Mouse (Mus musculus) lung, adult 2 months (tissue): ENCODE data around the gene Isl2. TPM values are rescaled to one million over a fixed set of nuclear protein-coding genes. Genes with fewer than 3 reads are reported as not detected.

Experiments
- DNase-seq: peaks from one replicate; pipeline ENCODE4 v3.0.0; 2022
- H3K4me1 ChIP-seq: fragments of 200-500 bp; 2 replicates; pipeline ENCODE4 v1.6.1; 2011; ENCODE audit warnings: low read length; ENCODE audit not compliant: control insufficient read depth, insufficient read depth
- H3K4me3 ChIP-seq: fragments of 200-500 bp; replicated peaks from 2 replicates; pipeline ENCODE3; 2011; ENCODE audit warnings: low read depth, mild to moderate bottlenecking, control low read depth, low read length; ENCODE audit errors: extremely low read depth
- CTCF ChIP-seq: fragments of 200-500 bp; IDR thresholded peaks from 2 replicates; pipeline ENCODE4 v1.5.1; 2011; ENCODE audit warnings: mild to moderate bottlenecking, low read length, control low read depth; ENCODE audit not compliant: insufficient read depth
- POLR2A ChIP-seq: fragments of 200-500 bp; IDR thresholded peaks from 2 replicates; pipeline ENCODE4 v1.6.1; 2011; ENCODE audit warnings: low read depth, mild to moderate bottlenecking, control low read depth, low read length, borderline replicate concordance; ENCODE audit errors: extremely low read depth
- WGBS: fragments of 180-500 bp; shearing (Covaris S2); methylation state at CpG from one replicate; pipeline ENCODE4 v1.1.7; 2018; 5-methylcytosine and 5-hydroxymethylcytosine counted together
- polyA plus RNA-seq: library from polyadenylated mRNA; depleted of rRNA; stranded (reverse); fragments of >200 nt; gene quantifications from 2 replicates; pipeline ENCODE4 v1.2.3, GENCODE M21; 2012

The Isl2 gene
- polyA plus RNA-seq, 1 experiment: not detected

- peaks cover 26% of the 10 kb centered on the region for H3K4me1 ChIP-seq
- 12% methylated on average over 41 of the region's 41 CpGs for WGBS
- TF ChIP-seq CTCF: no peak
- TF ChIP-seq POLR2A: no peak
- H3K4me3 ChIP-seq: no peak overlapping the region
- DNase-seq: peak; percentile 27
These were observed 7.2 kb downstream of the Isl2 start for GRCm38 (mm10) chr9:55545556-55546175.

- Histone ChIP-seq H3K4me1 (peaks cover 22% of the 10 kb centered on the region), H3K4me3 (no peak overlapping the region)
- WGBS: 4% methylated on average over 63 of the region's 63 CpGs
- DNase-seq: peak; percentile 35
- TF ChIP-seq POLR2A: no peak
These were observed 7.9 kb downstream of the Isl2 start for GRCm38 (mm10) chr9:55546176-55547010.

GRCm38 (mm10) chr9:55548871-55549270, 10.4 kb downstream of the Isl2 start:
- Histone ChIP-seq H3K4me1 (peaks cover 14% of the 10 kb centered on the region), H3K4me3 (no peak overlapping the region)
- DNase-seq: no peak
- WGBS: 45% methylated on average over 3 of the region's 3 CpGs
- TF ChIP-seq CTCF (no peak), POLR2A (no peak)

GRCm38 (mm10) chr9:55549302-55549890, 10.9 kb downstream of the Isl2 start:
- H3K4me3 ChIP-seq: no peak overlapping the region
- WGBS: 29% methylated on average over 16 of the region's 16 CpGs
- TF ChIP-seq CTCF: 0 out of 2 replicates have a peak, but pooled peaks have one; percentile 0
- no peak for TF ChIP-seq POLR2A
- no peak for DNase-seq
- peaks cover 8% of the 10 kb centered on the region for H3K4me1 ChIP-seq

GRCm38 (mm10) chr9:55554986-55555385, 16.5 kb downstream of the Isl2 start:
- WGBS: 49% methylated on average over 1 of the region's 1 CpGs
- no peak for DNase-seq

GRCm38 (mm10) chr9:55560960-55561359, 22.5 kb downstream of the Isl2 start:
- no peak for DNase-seq
- 76% methylated on average over 1 of the region's 1 CpGs for WGBS
- TF ChIP-seq CTCF (no peak), POLR2A (no peak)
- no peaks in the 10 kb centered on the region for H3K4me1 ChIP-seq
- no peak overlapping the region for H3K4me3 ChIP-seq

More at GRCm38 (mm10) chr9:55554986-55555385, 16.5 kb downstream of the Isl2 start:
- Histone ChIP-seq H3K4me3 (no peak overlapping the region), H3K4me1 (no peaks in the 10 kb centered on the region)
- TF ChIP-seq POLR2A (no peak), CTCF (no peak)

- 71% methylated on average over 5 of the region's 5 CpGs for WGBS
- Histone ChIP-seq H3K4me3 (no peak overlapping the region), H3K4me1 (no peaks in the 10 kb centered on the region)
- TF ChIP-seq POLR2A: no peak
- no peak for TF ChIP-seq CTCF
- peak; percentile 10 for DNase-seq
These were observed 30.1 kb downstream of the Isl2 start for GRCm38 (mm10) chr9:55568466-55569159.

GRCm38 (mm10) chr9:55571071-55571470, 32.6 kb downstream of the Isl2 start:
- Histone ChIP-seq H3K4me1 (no peaks in the 10 kb centered on the region), H3K4me3 (no peak overlapping the region)
- no peak for DNase-seq
- WGBS: 50% methylated on average over 1 of the region's 1 CpGs
- no peak for TF ChIP-seq CTCF
- TF ChIP-seq POLR2A: no peak

GRCm38 (mm10) chr9:55576571-55576970, 38.1 kb downstream of the Isl2 start:
- no peak for TF ChIP-seq POLR2A
- no peak for TF ChIP-seq CTCF
- Histone ChIP-seq H3K4me1 (no peaks in the 10 kb centered on the region), H3K4me3 (no peak overlapping the region)
- no peak for DNase-seq
- 98% methylated on average over 1 of the region's 1 CpGs for WGBS
